Mouse (Mus musculus) natural killer cell, adult 2 months (primary cell): ENCODE results near the gene Zfp62.
A peak's percentile ranks its signal among the peaks of the same experiment; 100 is the strongest.
"Not testable (repeated sequence)": the region's sequence is repeated elsewhere in the genome, so short reads cannot be mapped to it uniquely, and the experiment has no call there.

Experiments used
- DNase-seq, 2 experiments: peaks; one replicate each; pipeline ENCODE4 v3.0.0; 2022; ENCODE audit warnings: low spot score in 2 of 2

Zfp62 gene

DNA sequence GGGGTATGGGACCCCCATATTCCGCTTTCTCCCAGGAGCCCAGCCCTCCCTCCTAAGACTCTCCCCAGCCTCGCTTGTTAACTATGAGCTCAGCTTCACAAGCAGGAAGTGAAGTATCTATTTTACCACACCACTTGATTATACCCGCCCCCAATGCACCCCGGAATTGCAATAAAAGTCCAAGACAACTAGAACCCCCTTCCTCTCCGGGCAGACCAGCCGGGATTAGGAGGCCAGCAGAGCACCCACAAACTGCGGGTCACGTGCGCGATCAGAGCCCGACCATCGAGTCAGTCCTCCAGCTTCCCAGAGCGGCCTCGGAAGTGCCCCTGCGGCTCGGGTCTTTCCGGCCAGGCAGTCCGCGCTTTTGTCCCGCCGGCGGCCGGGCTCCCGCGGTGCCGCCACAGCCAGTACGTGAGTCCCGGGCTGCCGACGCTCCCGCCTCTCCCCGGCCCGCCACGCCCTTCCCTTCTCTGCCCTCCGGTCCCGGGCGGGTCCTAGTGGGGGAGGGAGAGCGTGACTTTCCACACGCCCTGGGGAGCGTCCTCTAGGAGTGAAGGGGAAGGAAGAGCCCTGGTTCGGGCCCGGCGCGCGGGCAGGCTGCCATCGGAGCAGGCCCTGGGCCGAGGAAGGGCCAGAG, at the start of gene Zfp62:
Gene Zfp62, plus strand, starts transcription at position 164 of the 640 bp plus-strand sequence.
- DNase-seq, result peak; percentile 93 to 94

DNA sequence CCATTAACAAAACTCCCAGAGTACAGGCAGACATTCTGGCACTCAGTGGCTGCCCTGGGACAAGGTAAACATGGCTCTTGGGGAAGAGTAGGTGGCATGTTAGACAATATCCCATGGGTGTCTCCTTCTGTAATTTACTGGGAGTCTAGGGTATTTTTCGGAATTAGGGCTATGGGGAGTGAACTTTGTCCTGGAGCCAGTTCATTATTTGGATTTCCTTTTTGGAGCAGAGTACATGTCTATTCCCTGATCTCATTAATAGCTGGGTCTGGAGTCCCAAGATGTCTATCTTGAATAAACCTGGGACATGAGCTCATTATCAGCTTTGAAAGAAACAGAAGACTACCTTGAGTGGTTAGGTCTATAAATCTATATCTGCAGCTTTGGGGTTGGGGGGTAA, 49.0 kb upstream of the Zfp62 start, which contains the start of gene Olfr1394:
Gene Olfr1394, plus strand, starts transcription at position 301 of the 400 bp plus-strand sequence.
- no peak for DNase-seq

DNA sequence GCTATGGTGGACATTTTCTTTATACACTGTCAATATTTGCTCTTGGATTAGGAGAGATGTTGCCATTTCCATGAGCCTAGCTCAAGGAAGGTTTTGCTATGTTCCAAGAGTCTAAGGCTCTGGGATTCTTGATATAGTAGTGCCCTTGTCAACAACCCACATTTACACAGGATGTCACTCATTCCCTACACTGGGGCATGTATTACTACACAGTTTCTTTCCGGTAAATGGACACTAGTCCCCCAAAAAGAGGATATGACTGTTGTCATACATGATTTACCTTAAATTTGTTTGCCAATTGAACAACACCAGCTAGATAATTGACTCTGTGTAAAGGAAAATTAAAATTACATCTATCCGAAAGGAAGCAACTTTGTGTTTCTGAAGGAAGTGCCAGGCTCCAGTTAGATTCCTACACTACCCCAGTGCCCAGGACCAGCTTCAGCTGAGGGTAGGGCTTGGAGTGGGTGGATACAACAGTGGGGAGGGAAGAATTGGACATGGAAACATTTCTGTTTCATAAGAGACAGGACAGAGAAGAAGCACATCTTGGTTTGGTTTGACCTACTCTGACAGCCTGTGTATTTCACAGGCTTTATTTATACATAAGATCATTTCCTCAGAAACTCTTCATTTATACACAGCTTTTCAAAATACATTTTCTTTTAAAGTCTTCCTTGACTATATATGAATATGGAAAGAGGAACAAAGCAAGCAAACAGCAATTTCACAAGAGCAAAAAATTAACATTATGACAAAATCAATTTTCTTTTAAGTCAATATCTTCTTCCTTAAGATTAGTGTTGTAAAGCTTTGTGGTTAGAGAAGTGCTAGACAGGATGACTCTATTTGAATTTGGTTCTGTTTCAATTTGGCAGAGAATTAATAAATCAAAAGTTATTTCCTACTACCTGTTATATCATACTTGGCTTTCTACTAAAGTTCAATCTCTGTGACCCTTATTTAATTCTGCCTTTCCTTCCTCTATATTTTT, 46.0 kb upstream of the Zfp62 start:
- no peak for DNase-seq

DNA sequence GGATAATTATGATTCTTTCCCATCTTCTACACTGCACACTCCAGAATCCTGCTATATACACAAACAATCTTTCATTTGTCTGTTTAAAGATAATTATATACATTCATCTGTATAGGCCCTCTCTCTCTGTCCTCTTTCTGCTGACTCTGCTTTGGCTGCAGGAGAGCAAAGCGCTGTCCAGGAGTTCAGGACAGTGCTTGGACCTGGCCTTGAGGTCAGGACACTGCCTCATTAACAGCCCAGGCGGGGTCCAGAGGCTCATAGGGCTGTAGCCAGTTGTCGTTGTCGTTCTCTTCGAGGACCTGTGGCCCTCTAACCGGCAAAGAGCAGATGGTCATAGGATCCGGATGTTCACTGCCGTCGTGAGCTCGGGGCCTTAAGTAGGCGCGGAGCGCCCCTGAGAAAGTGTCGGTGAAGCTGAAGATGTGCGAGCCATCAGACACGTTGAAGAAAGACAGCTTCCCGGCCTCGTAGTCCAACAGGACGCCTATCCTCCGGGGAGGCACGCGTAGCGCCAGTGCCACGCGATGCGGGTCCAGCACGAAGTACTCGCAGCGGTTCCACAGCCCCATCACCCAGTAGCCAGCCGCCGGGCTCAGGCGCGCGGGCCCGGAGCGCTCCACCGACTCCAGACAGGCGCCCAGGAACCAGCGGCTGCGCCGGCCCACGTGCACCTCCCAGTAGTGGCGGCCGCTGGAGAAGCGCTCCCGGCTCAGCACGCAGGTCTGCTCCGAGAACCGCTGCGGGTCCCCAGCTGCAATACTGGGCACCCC, 34.1 kb upstream of the Zfp62 start:
- DNase-seq, result no peak

DNA sequence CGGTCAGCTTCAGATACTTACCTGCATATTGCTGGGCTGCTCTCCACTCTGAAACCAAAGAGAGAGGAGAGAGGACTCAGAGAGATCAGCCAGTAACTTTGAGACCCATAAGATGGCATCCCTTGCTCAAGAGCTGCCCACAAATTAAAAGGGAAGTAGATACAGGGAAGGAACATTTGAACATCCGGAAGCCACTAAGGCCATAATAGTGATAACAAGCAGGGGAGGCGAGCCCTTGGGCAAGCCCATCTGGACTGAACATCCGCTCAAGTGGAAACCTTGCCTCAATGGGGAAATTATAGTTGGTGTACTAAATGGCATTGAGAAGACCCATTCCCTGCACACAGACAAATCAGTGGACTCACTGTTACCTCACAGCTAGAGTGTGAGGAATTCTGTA, 32.5 kb upstream of the Zfp62 start:
- peak in 1 of 2 experiments; percentile 12 for DNase-seq

DNA sequence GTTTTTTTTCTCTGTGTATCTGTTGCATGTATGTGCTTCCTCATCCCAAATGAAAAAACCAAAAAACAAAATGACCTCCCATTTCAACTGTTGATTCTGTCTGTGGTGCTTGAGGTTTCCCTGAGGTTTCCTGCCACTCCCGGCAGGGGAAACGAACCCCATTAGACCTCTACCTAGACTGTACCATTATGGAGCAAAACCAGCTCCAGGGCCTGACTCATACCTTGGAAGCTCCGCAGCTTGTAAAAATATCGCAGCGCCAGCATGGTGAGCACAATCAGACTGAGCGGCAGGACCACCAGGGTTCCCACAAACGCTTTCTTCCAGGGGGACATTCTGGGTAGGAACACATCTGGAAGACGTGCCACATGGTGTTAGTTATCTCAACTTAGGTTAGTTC, 27.7 kb upstream of the Zfp62 start:
- peak; percentile 12 to 35 for DNase-seq

DNA sequence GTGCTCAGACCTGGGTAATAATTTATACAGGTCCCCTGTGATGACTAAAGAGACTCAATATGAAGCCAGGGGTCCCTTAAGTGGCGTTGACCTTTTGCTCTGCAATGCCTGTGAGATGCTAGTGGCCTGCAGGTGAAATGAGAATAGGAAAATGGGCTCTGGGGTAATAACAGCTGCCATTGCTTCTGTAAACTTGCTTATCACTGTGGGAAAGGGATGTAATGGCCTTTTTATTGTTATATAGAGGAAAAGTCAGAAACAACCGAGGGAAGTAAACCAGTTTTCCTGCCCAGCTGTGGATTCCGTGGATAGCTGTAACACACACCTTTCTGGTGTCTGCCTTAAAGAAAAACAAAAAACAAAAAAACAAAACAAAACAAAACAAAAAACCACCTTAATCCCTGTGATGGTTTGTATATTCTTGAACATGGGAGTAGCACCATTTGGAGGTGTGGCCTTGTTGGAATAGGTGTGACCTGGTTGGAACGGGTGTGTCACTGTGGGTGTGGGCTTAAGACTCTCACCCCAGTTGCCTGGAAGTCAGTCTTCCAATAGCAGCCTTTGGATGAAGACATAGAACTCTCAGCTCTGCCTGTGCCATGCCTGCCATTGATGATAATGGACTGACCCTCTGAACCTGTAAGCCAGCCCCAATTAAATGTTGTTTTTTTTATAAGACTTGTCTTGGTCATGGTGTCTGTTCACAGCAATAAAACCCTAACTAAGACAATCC, 26.9 kb upstream of the Zfp62 start:
- DNase-seq, result not testable (repeated sequence)

DNA sequence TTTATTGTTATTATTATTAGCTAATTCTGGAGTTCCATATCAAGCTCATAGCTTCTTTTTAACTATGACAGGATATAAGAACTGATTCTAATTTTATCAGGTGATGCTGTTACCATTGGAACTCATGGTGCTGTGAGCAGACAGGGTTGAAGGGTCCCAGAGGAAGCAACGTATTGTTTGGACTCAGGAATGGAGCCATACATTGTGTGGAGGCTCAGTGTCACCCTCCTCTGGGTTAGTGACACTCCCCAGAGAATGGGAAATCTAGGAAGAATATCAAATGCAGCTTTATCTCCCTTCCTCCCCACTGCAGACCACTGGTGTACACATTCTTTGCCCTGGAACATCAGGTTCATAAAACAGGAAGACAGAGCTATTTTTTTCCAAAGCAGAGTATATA, 19.9 kb upstream of the Zfp62 start:
- DNase-seq, result no peak

DNA sequence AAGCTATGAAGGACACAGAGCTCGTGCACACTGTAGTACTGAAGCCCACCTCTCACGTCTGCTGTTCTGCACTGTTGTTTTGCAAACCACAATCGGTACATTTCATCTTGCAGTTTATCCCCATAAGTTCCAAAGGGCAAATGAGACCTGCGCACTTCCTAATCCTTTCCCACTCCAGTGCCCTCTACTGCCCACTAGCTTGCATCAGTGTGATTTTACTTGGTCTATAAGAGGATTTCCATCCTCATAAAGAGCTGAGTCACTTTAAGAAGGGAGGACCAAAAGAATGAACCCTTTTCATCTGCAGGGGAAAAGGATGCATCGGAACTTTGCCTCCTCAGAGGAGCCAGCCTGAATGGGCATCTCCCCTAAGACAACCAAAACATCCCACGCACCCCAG, 16.6 kb upstream of the Zfp62 start:
- no peak for DNase-seq

DNA sequence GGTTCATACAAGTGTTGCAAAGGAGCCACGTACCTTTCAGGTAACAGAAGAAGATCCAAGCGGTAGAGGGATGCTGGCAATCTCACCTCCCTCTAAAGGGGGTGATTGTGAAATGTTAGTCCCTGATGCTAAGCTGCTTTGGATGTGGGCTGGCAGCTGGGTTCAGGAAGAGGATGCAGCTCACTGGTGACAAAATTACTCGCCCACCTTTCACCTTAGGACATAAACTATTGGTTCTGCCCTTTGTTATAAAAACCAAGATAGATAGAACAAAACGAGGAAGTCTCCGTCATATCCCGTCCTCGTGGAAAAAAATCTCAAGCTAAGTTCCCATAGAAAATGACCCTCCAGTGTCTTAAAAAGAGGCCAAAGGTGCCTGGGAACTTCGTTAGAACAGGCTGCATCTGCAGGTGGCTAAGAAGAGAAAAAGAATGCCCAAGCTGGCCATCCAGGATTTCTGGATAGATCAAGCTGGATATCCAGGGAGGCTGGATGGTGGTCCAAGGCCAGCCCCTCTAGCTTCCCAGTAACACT, 16.1 kb upstream of the Zfp62 start, which contains the start of gene Btnl9:
Gene Btnl9, minus strand, starts transcription at position 205 of the 534 bp plus-strand sequence.
- no peak for DNase-seq

DNA sequence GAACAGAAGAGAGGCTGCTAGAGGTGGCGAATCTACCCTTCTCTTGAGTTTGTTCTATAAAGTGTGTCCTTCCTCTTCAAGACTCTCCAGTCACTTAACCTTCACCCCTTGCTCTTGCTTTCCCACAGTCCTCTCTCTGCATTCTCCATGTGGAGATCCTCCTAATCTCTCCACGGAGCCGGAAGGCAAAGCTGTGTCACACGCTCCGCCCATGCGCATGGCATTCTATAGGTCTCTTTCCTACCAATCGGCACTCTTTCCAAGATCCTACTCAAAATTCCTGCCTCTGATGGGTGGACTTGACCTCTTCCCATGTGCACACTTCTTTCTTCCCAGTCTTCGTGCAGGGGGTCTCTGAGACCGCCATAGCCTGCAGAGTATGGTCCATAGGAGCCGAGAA, 15.4 kb upstream of the Zfp62 start:
- DNase-seq, result no peak

DNA sequence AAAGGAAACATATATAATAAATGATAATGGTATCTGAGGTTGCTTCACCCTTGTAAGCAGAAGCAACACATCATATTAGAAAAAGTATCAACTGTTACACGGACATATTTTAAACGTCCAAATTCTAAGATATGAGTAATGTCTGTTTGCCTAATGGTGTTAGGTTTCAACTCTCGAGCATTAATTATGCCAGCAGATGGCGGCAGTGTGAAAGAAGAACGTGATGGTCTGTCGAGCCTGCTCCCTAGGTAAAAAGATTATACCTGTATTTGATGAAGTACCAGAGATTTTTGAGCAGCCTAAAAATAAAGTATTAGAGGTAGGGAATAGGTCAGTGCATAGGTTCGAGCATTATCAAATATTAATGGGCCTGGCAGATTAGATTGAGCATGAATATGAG, 13.4 kb upstream of the Zfp62 start:
- DNase-seq, result peak; percentile 44 to 73

DNA sequence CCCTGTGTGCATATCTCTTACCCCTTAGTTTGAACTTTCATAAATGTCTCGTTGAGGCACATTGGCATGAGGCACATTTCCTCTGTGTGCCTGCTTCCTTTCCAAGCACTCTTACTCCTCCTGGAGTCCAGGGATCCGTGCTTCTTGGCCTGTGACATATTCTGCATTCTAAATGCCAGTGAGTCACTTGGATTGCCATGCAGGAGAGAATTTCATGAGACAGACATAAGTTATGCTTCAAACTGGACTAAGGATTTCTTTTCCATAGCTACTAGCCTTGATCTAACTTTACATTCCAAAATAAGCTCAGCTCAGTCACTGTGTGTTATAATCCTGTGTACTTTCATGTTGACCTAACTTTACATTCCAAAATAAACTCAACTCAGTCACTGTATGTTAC, 12.0 kb upstream of the Zfp62 start:
- no peak for DNase-seq

DNA sequence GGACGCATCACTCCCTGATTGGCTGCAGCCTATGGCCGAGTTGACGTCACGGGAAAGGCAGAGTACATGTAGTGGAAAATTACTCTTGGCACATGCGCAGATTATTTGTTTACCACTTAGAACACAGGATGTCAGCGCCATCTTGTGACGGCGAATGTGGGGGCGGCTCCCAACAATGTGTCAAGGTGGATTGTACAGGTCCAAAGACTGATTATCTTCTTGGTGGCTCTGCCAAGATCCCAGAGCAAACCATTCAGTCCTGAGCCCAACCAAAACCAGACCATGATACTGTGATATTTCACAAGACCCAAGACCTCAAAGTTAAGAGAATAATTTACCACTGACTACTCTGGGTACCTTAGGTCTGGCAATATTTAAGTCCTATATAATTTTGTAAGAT, 8.3 kb upstream of the Zfp62 start:
- not testable (repeated sequence) for DNase-seq

DNA sequence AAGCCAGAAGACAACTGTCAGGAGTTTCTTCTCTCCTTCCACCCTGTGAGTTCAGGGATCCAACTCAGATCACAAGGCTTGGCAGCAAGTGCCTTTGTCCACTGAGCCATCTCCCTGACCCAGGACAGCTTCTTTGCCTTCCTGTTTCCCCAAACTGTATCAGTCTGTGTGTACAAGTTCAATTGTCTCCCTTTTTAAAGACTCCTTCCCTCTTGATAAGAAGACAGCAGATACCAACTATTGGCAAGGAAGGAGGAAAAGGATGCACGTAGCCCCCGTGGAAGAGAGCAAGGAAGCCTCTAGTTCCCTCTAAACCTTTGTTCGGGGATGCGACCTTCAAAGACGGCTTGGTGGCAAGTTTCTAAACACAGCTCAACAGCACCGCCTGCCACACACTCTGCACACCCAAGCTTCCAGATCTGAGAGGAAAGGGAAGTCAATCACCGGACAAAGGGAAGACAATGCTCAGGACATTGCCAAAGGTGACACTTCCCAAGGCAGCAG, 7.2 kb upstream of the Zfp62 start:
- DNase-seq, result no peak

DNA sequence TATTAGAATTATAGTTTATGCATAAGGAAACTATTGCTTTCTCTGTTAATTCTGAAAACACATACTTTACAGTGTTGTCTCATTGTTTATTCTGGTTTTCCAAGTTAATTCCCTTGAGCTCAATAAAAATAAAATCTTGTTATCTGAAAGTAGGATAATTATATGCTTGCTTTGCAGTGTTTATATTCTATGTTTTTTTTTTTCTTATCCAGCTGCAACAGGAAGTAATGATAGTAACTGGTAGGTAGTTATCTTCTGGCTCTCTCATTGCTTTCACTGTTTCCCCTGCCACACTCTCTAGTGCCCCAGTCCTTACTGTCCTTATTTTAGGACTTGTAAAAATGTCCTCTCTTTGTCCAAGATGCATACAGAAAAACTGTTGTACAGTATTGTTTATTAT, 2.4 kb upstream of the Zfp62 start:
- no peak for DNase-seq

DNA sequence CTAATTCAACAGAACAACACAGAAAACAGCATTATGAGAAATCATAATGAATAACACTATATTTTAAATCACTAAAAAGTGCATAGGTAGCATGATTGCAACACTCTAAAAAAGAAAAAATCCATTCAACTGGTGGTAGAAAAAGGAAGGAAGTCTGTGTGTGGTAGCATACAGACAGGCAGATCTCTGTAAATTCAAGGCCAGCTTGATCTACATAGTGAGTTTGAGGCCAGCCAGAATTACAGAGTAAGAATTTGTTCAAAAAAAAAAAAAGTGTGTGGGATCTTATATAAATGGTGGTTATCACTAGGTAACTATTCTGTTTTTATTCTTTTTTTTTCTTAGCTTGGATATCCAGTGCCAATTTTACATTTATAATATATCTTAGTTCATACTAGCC, 1.9 kb upstream of the Zfp62 start:
- DNase-seq, result no peak

DNA sequence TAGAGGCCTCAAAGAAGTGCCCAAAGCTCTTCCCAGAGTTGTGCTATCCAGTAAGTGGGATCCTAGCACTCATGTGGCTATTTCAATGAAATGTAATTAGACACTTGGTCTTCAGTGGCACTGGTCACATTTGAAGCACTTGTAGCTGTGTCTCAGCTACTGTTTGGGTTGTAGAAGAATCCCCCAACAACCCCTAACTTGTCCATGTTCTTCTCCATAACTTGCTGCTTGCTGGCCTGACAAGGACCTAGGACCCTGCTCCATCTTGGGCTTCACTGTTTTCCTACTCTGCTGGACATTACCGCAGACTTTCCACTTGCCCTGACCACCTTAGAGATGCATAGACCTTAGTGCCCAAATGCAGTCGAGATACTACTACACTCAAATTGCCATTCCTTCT, 1.0 kb upstream of the Zfp62 start:
- no peak for DNase-seq

DNA sequence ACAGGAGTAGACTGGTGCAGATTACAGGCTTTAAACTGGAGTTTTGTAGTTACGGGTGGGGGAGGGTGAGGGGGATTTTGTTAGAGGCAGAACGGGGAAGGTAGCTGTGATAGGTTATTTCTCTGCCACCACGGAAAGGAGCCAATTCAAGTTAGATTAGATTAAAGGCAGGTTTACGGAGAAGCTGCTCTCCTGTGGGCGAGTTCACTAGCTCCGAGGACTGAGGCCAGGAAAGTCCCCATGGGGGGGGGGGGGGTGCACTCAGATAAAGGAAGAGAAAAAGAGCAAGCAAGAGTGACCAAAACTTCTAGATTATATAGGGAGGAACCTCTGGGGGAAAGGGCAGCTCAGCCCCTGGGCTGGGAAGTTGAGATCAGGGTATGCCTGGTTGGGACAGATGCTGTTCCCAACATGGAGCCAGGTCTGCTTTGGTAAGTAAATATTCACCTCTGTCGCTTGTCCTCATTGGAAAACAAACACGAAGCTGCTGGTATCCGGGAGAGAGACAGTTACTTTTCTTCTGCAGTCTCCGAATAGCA, 500 bp upstream of the Zfp62 start:
- DNase-seq, result peak; percentile 36

DNA sequence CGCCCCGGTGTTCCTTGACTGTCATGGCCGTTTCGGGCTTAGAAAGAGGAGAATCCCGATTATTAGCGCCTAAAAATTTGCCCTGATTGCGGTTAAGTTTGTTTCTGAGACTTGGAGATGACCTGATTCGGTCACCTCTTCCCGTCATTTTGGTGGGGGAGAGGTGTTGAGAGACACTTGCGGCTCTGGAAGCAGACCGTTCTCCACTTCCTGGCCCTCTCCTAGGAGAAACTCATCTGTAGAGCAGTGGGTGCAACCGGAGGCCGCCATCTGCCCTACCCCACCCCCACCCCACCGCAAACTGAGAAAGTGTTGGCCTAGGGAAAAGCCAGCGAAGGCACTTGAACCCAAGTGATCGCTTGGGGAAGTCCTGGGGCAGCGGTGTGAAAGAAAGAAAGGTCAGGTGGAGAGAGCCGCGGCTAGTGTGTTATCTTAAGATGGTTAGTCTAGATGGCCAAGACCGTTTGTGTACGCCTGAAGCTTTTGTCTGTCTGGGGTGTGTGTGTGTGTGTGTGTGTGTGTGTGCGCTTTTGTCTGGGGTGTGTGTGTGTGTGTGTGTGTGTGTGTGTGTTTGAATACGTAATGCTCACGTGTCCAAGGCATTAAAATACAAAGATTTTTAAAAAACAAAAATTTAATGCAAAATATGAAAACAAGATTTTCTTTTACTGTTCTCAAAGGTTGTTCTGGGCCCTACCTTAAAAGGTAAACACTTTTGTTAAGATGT, 842 bp downstream of the Zfp62 start:
- peak; percentile 72 to 78 for DNase-seq
